Mouse (Mus musculus): ENCODE data around the gene Polr1c. TPM values are rescaled to one million over a fixed set of nuclear protein-coding genes. Genes with fewer than 3 reads are reported as not detected.
A peak's percentile ranks its signal among the peaks of the same experiment; 100 is the strongest.

Gene Polr1c
- total and polyA plus RNA-seq, 3 experiments = 195 to 197 TPM; not detected in 1

DNA sequence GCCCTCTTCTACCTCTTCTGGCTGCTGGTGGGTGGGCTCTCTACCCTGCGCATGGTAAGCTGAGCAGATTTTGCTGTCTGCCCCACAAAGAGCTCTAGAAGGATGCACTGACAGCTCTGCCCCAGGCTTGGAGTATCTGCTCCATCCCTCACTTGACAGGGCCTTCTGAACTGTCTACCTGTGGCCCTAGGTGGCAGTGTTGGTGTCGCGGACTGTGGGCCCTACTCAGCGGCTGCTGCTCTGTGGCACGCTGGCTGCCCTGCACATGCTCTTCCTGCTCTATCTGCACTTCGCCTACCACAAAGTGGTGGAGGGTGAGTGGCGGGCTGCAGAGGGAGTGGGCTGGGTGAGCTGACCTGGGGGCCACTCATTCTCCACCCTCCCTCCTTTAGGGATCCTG lies 3.3 kb upstream of the Polr1c start:
- H3K79me2 ChIP-seq (ENCODE audit: control insufficient read depth, insufficient read depth, low read length, poor library complexity) = peaks cover 27% of the 10 kb centered on the region
- H3K36me3 ChIP-seq (ENCODE audit: control insufficient read depth in 1 of 2, insufficient read depth in 2 of 2, low read length in 2 of 2) = peaks cover 2 to 12% of the 10 kb centered on the region in 2 experiments; a peak in 2 of 4 replicates
- no peaks in the 10 kb centered on the region for H3K9me3 ChIP-seq (replicated peaks; ENCODE audit: insufficient read depth, low read length)
- no peak for DNase-seq (ENCODE audit: low read depth, low spot score)
- no peaks in the 10 kb centered on the region for H3K27me3 ChIP-seq (ENCODE audit: control insufficient read depth in 1 of 2, insufficient read depth in 2 of 2, low read length in 2 of 2)
- H3K4me1 ChIP-seq (ENCODE audit: control insufficient read depth in 1 of 2, insufficient read depth in 2 of 2, low read length in 2 of 2) = peaks cover 0 to 20% of the 10 kb centered on the region in 2 experiments; a peak in 2 of 4 replicates
- no peak overlapping the region for H3K27ac ChIP-seq (ENCODE audit: control insufficient read depth, low read depth, low read length)
- H3K9ac ChIP-seq (ENCODE audit: control insufficient read depth, low read depth, low read length, poor library complexity, severe bottlenecking) = no peak overlapping the region
- H3K4me3 ChIP-seq (ENCODE audit: control insufficient read depth in 1 of 2, insufficient read depth in 1 of 2, low read depth in 2 of 2, low read length in 2 of 2) = no peak overlapping the region
- TF ChIP-seq TBP (IDR thresholded peaks at IDR 0.05; ENCODE audit: low read depth, low read length) (no peak), CTCF (IDR thresholded peaks at IDR 0.05 in 2 of 3, conservative IDR thresholded peaks at IDR 0.05 in 1 of 3; ENCODE audit: control insufficient read depth in 1 of 3, insufficient read depth in 1 of 3, low read depth in 2 of 3, low read length in 3 of 3, poor library complexity in 1 of 3, severe bottlenecking in 1 of 3) (peak in 1 of 3 experiments; percentile 23; a peak in 1 of 6 replicates)

DNA sequence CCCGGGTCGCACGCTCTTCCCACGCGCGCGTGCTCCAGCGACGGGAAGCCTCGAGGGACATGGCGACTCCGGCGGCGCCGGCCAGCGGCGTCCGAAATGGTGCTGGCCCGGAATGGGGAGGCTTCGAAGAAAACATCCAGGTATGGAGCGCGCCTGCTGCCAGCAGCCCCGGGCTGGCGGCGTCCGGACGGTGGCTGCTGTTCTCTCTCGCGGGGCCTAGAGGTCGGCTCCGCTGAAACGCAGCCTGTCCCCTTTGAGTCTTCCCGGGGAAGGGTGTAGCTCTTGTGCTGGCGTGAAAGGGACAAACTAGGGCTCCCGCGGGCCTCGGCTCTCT lies 302 bp upstream of the Polr1c start:
- peak overlapping the region; percentile 89 to 91 for H3K4me3 ChIP-seq (ENCODE audit: control insufficient read depth in 1 of 2, insufficient read depth in 1 of 2, low read depth in 2 of 2, low read length in 2 of 2)
- TF ChIP-seq NRF1 (IDR thresholded peaks at IDR 0.05; ENCODE audit: insufficient read depth, low read depth, low read length, poor library complexity, severe bottlenecking) (no peak), EP300 (IDR thresholded peaks at IDR 0.05; ENCODE audit: low read depth in 1 of 2, low read length in 2 of 2) (0 out of 4 replicates have a peak, but pooled peaks of 1 of the 2 experiments have one; percentile 0), POLR2A (IDR thresholded peaks at IDR 0.05; ENCODE audit: control insufficient read depth in 1 of 2, insufficient read depth in 1 of 2, low read depth in 1 of 2, low read length in 2 of 2, poor library complexity in 1 of 2) (peak in 1 of 2 experiments; percentile 41; a peak in 2 of 4 replicates)
- peaks cover 0 to 17% of the 10 kb centered on the region in 2 experiments; a peak in 2 of 4 replicates for H3K4me1 ChIP-seq (ENCODE audit: control insufficient read depth in 1 of 2, insufficient read depth in 2 of 2, low read length in 2 of 2)
- no peaks in the 10 kb centered on the region for H3K9me3 ChIP-seq (replicated peaks; ENCODE audit: insufficient read depth, low read length)
- peaks cover 29% of the 10 kb centered on the region for H3K79me2 ChIP-seq (ENCODE audit: control insufficient read depth, insufficient read depth, low read length, poor library complexity)
- DNase-seq (ENCODE audit: low read depth, low spot score) = no peak
- peak overlapping the region; percentile 89 for H3K9ac ChIP-seq (ENCODE audit: control insufficient read depth, low read depth, low read length, poor library complexity, severe bottlenecking)
- H3K27me3 ChIP-seq (ENCODE audit: control insufficient read depth in 1 of 2, insufficient read depth in 2 of 2, low read length in 2 of 2) = no peaks in the 10 kb centered on the region
- peak overlapping the region; percentile 20; the same call in 1 of the 2 replicates for H3K27ac ChIP-seq (ENCODE audit: control insufficient read depth, low read depth, low read length)
- H3K36me3 ChIP-seq (ENCODE audit: control insufficient read depth in 1 of 2, insufficient read depth in 2 of 2, low read length in 2 of 2) = peaks cover 3 to 14% of the 10 kb centered on the region in 2 experiments; a peak in 2 of 4 replicates

DNA sequence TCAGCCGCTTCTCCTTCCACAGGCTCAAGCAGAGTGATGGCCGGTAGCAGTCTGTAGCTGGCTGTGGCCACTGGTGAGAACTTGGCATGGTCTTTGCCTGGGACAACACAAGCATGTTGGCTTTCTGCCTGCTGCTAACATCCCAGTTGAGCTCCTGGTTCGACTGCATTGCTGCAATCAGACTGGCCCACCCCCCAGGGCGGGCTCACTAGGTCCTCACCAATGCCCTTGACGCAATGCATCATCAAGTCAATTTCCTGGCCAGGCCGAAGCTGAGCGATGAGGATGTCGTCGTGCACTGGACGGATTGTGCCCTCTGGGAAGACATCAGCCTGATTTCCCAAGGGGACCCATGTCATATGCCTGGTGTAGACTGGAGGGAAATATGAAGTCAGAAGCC lies 3.3 kb downstream of the Polr1c start:
- H3K4me3 ChIP-seq (ENCODE audit: control insufficient read depth in 1 of 2, insufficient read depth in 1 of 2, low read depth in 2 of 2, low read length in 2 of 2) = no peak overlapping the region
- H3K9me3 ChIP-seq (replicated peaks; ENCODE audit: insufficient read depth, low read length) = no peaks in the 10 kb centered on the region
- peaks cover 0 to 13% of the 10 kb centered on the region in 2 experiments; a peak in 2 of 4 replicates for H3K4me1 ChIP-seq (ENCODE audit: control insufficient read depth in 1 of 2, insufficient read depth in 2 of 2, low read length in 2 of 2)
- H3K79me2 ChIP-seq (ENCODE audit: control insufficient read depth, insufficient read depth, low read length, poor library complexity) = peaks cover 29% of the 10 kb centered on the region
- peak; percentile 27 for DNase-seq (ENCODE audit: low read depth, low spot score)
- H3K27ac ChIP-seq (ENCODE audit: control insufficient read depth, low read depth, low read length) = no peak overlapping the region
- TF ChIP-seq POLR2A (IDR thresholded peaks at IDR 0.05; ENCODE audit: control insufficient read depth in 1 of 2, insufficient read depth in 1 of 2, low read depth in 1 of 2, low read length in 2 of 2, poor library complexity in 1 of 2) (peak in 1 of 2 experiments; percentile 45; a peak in 1 of 4 replicates), POLR2AphosphoS2 (IDR thresholded peaks at IDR 0.05; ENCODE audit: low read length) (peak; percentile 56; the same call in 1 of the 2 replicates), EP300 (IDR thresholded peaks at IDR 0.05; ENCODE audit: low read depth in 1 of 2, low read length in 2 of 2) (no peak), SIN3A (IDR thresholded peaks at IDR 0.05; ENCODE audit: low read length) (no peak)
- H3K9ac ChIP-seq (ENCODE audit: control insufficient read depth, low read depth, low read length, poor library complexity, severe bottlenecking) = no peak overlapping the region
- H3K36me3 ChIP-seq (ENCODE audit: control insufficient read depth in 1 of 2, insufficient read depth in 2 of 2, low read length in 2 of 2) = peaks cover 8 to 14% of the 10 kb centered on the region in 2 experiments; a peak in 3 of 4 replicates
- no peaks in the 10 kb centered on the region for H3K27me3 ChIP-seq (ENCODE audit: control insufficient read depth in 1 of 2, insufficient read depth in 2 of 2, low read length in 2 of 2)

DNA sequence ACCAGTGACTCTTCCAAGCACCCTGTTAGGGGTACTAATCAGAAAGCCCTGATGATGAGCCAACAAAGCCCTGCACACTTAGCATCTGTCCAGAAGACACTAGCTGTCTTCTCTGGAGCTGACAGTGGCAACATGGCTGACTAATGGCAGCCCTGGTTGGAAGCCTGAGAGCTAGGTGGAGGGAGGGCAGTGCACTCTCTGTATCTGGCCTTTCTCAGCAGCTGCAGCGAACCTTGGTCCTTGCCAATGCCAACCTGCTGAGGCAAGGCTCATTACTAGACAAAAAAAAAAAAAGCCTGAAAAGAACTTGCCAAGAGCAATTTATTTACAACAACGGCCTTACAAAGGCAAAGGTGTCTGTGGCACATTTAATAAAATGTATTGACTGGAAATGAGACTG lies 4.2 kb downstream of the Polr1c start:
- H3K4me1 ChIP-seq (ENCODE audit: control insufficient read depth in 1 of 2, insufficient read depth in 2 of 2, low read length in 2 of 2) = peaks cover 0 to 6% of the 10 kb centered on the region in 2 experiments; a peak in 2 of 4 replicates
- H3K79me2 ChIP-seq (ENCODE audit: control insufficient read depth, insufficient read depth, low read length, poor library complexity) = peaks cover 23% of the 10 kb centered on the region
- no peak for DNase-seq (ENCODE audit: low read depth, low spot score)
- H3K36me3 ChIP-seq (ENCODE audit: control insufficient read depth in 1 of 2, insufficient read depth in 2 of 2, low read length in 2 of 2) = peaks cover 10% of the 10 kb centered on the region in 2 experiments
- no peak overlapping the region for H3K4me3 ChIP-seq (ENCODE audit: control insufficient read depth in 1 of 2, insufficient read depth in 1 of 2, low read depth in 2 of 2, low read length in 2 of 2)
- H3K27ac ChIP-seq (ENCODE audit: control insufficient read depth, low read depth, low read length) = no peak overlapping the region
- peak; percentile 10; the same call in 1 of the 2 replicates for TF ChIP-seq POLR2AphosphoS2 (IDR thresholded peaks at IDR 0.05; ENCODE audit: low read length)
- peak; percentile 17 for TF ChIP-seq ZMIZ1 (IDR thresholded peaks at IDR 0.05; ENCODE audit: low read depth, low read length)
- no peak; a peak in 1 of 4 replicates for TF ChIP-seq POLR2A (IDR thresholded peaks at IDR 0.05; ENCODE audit: control insufficient read depth in 1 of 2, insufficient read depth in 1 of 2, low read depth in 1 of 2, low read length in 2 of 2, poor library complexity in 1 of 2)
- no peak overlapping the region for H3K9ac ChIP-seq (ENCODE audit: control insufficient read depth, low read depth, low read length, poor library complexity, severe bottlenecking)
- no peaks in the 10 kb centered on the region for H3K9me3 ChIP-seq (replicated peaks; ENCODE audit: insufficient read depth, low read length)
- no peaks in the 10 kb centered on the region for H3K27me3 ChIP-seq (ENCODE audit: control insufficient read depth in 1 of 2, insufficient read depth in 2 of 2, low read length in 2 of 2)

All from MEL (cell line).